Mouse (Mus musculus): ENCODE results near the gene Agpat1.

DNA sequence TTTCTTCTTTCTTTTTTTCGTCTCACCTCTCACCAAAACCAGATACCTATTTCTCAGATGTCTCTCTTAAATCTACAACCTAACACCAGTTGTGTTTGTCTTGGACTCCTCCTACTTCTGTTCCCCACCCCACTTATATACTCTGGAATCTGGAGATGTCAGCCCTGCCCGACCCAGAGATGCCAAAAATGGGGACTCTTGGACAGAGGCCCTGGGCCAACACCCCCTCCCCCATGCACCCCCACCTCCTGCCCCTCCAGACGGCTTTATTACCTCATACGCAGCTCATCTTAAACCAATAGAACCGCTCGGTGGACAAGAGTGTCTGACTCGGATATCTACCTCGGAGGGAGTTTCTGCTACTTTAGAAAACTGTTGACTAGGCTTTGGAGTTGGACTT, 8.0 kb upstream of the Agpat1 start:
- TF ChIP-seq CTCF (IDR thresholded peaks at IDR 0.05) (no peak), EP300 (IDR thresholded peaks at IDR 0.05) (peak; percentile 63; the same call in 1 of the 2 replicates)
